Mouse (Mus musculus): ENCODE data around the gene Zfp867.

The Zfp867 gene

DNA sequence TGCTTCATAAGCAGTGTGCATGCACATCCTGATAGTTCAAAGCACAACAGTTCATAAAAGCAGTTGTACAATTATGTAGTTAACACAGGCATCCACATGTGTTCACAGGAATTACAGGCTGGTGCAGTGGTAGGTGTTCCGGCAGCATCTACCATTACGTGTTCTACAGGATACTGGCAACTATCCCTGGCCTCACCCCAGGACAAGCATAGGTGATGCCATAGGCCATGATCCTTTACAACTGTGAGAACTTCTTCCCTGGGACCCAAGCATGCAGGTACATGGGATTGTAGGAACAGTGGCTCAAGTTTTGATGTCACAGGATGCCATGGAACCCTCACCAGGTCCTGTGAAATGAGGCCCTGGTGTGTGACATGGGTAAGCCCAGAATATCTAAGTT lies 11.8 kb downstream of the Zfp867 start:
- DNase-seq (ENCODE audit: extremely low spot score, low spot score) = no peak

DNA sequence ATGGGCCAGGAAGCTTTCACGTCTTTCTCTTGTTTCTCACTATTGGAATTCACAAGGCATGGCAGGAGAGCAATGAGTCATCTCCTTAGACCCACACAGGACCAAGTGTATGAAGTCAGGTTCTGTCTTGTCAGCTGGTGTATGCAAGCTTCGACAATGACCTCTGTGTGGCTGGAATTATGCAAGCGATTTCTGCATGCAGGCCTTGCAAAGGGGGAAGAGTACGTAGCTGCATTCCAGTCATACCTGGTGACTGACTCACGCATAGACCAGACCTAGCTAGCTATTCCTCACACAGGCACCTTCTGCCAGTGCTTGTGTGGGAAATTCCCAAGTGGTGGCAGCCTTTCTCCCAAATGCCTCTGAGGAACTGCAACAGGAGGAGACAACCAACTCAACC lies 13.3 kb downstream of the Zfp867 start:
- DNase-seq (ENCODE audit: extremely low spot score, low spot score) = no peak

DNA sequence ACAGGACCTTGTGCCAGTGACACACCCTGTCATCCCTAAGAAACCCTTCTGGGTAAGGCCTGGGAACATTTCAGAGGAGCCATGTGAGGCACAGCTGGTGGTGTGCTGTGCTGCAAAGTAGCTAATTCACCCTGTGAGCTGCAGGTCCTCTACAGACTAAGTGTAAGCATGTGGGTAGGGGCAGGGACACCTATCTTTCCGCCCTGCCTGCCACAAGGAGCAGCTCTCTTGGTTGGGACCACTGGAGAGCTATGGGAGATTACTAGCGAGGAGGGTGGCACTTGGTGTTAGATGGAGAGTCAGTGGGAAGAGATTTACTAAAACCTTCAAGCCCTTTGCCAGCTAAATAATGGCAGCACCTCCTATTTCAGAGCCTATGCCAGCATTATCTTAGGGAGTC lies 15.4 kb downstream of the Zfp867 start:
- DNase-seq (ENCODE audit: extremely low spot score, low spot score) = no peak

DNA sequence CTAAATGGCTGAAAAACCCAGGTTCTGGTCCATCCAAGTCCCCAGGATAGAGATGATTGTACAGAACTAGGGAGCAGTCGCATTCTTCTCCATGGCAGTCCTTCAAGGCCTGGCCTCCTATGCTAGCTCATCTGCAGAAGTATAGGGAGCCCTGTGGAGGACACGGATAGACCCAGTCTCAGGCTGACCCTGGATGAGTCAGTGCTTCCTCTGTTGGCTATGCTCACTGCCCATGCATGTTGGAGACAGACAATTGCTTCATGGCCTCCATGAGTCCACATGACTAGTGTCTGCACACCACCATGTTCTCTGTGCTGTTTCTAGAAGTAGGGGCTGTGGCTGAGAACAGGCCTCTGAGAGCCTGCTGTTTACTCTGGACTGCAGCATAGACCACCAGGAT lies 15.9 kb downstream of the Zfp867 start:
- DNase-seq (ENCODE audit: extremely low spot score, low spot score) = no peak

DNA sequence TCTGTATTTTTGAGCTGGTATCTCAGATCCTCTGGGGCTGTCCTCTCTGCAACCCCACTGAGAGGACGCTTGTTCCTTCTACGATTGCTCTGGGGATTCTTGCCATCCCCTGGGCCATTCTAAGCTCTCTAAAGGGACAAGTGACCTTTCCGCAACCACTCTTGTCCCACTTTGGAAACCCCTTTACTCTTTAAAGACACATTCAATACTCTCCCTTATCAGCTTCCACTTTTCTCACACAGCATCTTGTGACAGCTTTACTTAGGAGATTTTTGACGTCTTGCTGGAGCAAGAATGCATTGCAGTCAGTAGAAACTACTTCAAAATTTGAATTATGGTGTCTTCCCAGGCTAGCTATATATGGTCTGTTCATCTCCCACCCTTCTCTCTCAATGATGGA lies 21.2 kb downstream of the Zfp867 start, which contains the start of gene Snap47:
TSS of gene Snap47 (minus strand) at position 101 of the 400 bp plus-strand sequence.
- DNase-seq (ENCODE audit: extremely low spot score, low spot score) = no peak

DNA sequence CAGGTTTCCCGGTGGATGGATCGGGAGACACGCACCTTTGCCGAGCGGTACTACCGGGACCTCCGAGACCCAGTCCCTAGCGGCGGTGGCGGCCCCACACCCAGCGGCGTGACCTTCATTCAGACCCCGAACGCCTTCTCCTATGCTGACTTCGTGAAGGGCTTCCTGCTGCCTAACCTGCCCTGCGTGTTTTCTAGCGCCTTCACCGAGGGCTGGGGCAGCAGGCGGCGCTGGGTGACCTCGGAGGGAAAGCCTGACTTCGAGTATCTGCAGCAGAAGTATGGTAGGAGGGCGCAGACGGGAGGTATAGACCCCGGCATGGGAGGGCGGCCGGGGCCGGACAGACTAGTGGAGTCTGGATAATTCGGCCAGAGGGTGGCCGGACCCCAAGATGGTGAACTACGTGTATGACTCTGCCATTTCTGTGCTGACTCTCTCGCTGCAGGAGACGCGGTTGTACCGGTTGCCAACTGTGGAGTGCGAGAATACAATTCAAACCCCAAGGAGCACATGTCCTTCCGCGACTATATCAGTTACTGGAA lies 22.0 kb downstream of the Zfp867 start:
- no peak for DNase-seq (ENCODE audit: extremely low spot score, low spot score)

DNA sequence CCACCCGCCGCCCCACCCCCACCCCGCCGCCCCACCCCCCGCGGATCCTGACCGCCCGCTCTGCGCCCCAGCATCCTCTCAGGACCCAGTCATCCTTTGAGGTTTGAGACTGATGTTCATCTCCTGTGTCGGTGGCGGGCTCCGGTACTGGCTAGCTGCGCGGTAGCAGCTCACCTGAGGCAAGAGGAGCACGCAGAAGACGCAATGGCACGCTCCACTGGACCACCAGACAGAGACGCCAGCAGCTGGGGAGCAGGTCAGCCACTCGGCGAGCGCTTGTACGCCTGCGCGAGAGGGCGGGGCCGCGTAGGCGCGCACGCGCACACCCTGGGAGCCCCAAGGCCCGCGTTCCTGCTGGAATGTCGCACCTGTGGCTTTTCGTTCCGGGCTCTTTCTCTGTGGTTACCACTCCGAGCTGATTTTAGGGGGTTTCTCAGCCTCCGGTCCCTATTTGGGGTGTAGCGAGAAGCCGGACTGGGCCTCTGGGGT lies 22.5 kb downstream of the Zfp867 start, which contains the start of gene Jmjd4:
TSS of gene Jmjd4 (plus strand) at position 305 of the 489 bp plus-strand sequence.
- DNase-seq (ENCODE audit: extremely low spot score, low spot score) = peak; percentile 90

DNA sequence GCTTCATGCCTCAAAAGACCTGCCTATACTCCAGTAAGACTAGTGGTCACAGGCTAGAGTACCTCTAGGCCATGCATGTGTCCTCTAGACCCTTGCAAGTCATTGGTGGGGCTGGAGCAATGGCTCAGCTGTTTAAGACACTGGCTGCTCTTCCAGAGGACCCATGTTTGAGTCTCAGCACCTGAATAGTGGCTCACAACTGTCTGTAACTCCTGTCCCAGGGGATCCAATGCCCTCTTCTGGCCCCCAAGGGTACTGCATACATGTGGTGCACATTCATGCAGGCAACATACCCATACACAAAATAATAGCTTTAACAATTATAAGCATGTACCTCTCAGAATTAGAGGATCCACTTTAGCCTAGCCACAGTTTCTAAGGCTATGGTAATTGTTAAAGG lies 29.2 kb downstream of the Zfp867 start:
- DNase-seq (ENCODE audit: extremely low spot score, low spot score) = no peak

DNA sequence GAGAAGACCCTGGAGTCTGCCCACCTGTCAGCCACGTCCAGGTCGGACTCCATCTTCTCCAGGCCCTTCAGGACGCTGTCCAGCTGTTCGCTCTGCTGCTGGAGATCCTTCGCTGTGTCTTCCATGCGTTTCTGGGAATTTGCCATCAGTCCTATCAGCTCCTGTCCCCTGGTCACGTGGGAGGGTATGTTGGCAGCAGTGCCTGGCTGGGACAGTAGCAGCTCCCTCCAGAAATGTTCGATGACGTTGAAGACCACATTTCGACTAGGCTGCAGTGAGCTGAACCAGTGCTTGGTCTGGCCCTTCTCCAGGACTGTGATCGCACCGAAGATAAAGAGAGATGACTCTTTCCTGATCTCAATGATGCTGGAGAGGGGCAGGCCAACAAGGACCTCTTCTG lies 34.3 kb downstream of the Zfp867 start:
- DNase-seq (ENCODE audit: extremely low spot score, low spot score) = no peak

DNA sequence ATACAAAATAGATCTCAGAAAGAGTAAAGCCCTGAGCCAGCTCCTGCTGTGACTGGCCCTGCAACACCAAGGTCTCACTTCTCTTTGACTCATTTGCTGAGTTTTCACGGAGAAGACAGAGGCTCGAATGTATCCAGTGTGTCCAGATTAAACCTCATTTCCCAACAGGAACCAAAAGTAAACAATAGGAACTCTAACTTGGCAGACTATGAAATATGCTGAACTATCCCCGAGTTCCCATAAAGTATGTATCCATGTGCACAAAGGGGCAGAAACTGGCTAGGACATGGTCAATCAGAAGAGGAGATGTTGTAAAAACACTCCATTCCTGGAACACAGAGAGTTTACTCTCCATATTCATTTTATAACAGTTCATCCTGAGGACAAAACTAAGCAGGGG lies 40.0 kb downstream of the Zfp867 start:
- no peak for DNase-seq (ENCODE audit: extremely low spot score, low spot score)

DNA sequence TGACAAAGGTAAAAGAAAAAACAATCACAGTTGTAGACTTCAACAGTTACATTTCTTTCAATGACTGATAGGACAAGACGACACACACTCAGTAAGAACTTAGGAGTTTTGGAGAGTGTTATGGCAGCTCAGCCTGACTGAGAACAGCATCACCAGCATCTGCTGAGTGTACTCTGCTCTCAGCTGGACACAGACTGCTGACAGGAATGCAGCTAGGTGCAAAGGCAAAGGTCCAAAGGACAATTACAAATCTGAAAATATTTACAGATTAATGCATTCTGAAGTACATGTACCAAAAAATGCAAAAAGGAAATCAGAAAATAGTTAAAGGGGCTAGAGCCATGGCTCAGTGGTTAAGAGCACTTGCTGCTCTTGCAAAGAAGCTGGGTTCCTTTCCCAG lies 42.3 kb downstream of the Zfp867 start:
- DNase-seq (ENCODE audit: extremely low spot score, low spot score) = no peak

DNA sequence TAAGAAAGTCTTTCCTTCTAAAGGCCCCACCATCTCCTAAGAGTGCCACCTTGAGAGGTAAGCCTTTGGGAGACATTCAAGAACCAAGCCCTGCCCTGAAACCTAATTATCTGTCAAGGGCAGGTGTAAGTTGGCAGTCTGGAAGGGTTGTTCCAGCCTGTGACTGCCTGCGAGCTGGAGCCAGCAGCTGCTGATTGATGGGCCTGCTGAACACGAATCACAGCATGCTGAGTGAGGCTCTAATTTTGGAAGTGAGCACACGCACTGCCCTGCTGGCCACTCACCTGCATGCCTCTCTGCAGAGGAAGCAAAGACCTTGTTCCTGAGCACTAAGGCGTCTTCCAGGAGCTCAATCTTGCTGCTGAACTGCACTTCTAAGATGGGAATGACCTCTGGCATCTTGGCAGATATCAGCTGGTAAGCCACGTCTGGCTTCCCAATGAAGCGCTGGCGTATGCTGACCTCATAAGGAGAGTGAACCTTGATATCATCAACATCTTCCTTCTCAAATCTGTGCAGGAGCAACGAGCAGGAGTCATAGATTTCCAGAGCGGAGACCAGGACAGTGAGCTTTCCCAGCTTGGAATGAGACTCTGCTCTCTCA lies 44.1 kb downstream of the Zfp867 start:
- no peak for DNase-seq (ENCODE audit: extremely low spot score, low spot score)

DNA sequence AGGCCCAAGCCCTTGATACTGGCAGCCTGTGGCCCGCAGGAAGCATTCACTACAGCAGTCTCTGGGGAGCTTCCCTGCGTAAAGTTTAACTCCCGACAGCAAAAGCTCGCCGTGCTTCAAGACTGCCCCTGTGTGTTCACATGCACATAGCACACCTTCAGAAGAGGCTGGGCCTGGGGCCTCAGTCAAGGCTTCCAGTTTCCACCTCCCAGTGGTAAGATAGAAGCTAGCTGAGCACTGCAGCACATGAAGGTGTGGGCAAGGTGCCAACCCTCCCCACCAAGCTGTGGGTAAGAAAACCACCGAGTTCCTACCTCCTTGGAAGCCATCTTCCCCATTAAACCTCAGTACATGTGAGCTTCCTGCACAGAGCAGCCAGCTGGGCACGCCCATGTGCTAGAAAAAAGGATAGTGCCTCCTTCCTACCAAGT lies 46.6 kb downstream of the Zfp867 start:
- DNase-seq (ENCODE audit: extremely low spot score, low spot score) = no peak

DNA sequence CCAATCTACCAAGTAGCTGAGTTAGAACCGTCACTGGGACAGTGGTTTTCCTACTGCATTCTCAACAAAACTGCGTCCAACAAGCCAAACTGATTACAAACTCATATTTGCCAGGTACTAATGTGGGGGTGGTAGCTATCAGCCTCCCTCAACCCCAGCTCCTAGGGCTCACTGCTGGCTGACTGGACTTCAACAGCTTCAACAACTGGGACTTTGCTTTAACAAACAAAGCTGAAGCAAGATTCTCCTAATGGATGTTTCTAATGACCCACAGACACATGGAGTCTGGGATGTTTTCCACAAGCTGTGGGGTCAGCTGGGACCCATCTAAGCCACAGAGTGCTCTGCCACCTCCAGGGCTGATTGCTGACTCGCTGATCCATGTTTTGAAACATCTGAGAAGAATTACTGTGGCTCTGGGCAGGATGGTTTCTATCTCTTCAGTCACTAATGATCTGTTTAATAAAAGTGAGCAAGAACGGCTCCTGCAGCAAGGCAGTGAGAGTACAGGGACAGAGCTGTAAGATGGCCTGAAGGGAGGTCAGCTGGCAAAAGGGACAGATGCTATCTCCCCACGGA lies 49.2 kb downstream of the Zfp867 start:
- no peak for DNase-seq (ENCODE audit: extremely low spot score, low spot score)

DNA sequence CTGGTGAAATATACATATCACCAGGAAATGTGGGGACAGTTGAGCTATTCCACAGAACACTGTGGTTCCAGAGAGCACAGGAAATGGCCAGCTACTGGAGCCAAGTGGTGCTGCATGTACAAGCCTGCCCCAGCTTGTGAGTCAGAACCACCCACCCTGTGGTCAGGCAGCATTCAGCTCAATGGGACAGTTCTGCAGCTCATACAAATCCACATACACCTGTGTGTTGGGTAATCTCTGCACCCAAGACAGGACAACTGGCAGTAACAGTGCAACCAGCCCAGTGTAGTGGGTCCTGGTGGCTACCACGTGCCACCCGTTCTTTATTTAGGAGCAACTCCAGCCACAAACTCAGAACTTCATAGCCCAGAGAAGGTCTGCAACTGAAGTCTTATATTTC lies 50.3 kb downstream of the Zfp867 start:
- DNase-seq (ENCODE audit: extremely low spot score, low spot score) = no peak

DNA sequence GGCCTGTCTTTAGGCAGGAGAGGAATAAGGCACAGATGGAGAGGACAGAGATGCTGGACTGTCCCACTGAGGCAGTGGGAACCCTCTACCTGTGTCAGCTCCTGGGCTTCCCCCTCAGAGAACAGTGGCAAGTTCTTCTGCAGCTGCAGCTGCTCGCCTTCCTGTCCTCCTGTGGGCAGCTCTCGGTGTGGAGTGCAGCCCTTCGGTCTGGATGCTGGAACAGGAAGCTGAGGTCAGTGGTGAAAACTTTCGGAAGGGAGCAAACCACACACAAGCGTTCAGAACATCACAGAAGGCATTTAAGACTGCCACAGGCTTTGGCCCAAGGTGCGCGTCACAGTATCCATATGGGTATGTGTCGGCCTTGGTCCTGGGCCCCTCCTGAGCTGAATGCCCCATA lies 50.8 kb downstream of the Zfp867 start:
- DNase-seq (ENCODE audit: extremely low spot score, low spot score) = no peak

DNA sequence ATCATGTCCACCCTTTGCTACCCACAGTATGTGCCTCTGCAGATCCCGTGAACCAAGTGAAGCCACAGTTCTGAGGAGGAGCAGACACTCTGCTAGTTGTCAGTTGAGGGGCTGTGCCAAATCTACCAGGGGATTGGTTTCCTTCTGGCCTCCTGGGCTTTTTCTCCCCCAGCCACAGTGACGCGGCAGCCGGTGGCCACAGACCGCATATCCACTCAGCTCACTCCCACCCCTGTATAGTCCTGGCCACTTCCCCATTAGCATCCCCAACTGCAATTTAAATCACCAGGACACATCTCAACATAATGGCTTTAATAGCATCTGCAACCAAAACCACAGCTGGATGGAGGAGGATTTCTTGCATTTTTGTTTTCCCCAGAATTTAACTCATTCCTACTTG lies 53.6 kb downstream of the Zfp867 start:
- no peak for DNase-seq (ENCODE audit: extremely low spot score, low spot score)

DNA sequence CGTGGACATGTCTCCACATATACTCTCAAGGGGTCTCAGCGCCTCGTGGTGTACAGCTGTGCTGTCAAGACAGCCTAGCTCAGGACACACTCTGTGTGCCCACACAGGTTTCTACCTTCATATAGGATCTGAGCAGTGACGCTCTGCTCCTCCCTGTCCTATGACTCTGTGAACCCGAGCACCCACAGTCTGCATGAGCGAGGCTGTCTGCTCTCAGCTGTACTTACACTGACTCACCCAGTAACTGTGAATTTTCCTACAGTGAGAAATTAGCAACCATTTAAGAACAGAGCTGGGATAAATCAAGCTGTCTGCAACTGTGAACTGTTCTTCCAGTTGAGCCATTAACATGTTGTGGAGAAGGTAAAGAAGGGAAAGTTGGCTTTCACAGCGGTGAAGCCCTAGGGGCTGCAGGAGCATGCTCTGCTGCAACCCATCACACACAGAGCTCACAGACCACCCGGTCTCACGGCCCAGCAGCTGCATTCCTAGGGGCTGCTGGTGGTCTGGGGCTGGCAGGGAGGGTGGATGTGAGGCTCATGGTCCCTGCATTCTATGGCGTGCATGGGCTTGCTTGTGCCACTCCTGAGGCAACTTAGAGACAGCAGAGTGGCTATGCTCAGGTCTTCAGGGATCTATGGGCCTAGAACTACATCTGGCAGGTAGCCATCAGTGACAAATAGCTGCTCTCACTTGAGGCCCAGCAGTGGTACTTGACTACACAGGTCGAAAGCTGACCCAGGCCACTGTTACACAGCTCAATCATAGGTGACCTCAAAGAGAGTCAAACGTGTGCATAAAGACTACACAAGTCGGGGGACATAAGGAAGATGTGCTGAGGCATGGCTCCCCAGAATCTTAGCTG lies 59.0 kb downstream of the Zfp867 start:
- no peak for DNase-seq (ENCODE audit: extremely low spot score, low spot score)

DNA sequence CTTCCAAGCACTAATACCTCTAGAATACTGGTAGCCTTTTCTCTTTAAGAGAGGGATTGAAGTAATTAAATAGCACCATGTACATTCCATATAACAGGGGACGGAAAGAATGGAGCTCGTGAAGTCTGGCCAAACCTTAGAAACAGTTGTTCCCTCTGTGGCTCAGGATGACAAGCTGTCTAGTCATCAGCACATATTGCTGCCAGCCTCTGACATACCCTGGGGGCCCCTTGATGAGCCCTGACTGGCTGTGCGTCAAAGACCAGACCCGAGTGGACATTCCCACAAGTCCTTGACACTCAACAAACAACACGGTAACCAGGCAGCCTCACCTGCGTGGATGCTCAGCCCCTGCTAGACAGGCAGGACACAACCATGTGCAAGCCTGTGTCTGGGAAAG lies 60.2 kb downstream of the Zfp867 start:
- DNase-seq (ENCODE audit: extremely low spot score, low spot score) = no peak
